Mouse (Mus musculus): ENCODE data around the gene Vps53.

Gene Vps53

DNA sequence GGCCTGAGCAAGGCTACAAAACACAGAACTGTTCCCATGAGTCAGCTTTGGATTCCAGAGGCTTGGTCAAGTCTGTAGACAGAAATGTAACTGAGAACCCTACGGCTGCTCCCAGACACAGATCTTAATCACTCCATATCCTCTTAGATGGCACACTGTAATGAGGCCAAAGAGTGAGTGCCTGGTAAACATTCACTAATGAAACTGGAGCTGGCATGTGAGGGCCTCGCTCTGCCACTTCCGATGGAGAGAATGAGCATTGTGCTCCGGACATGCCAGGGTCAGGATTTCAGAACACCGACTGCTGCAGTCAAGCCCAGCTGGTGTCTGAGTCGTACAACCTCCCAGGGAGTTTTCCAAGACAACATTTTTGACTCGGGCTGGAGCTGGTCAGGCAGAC is 119.5 kb downstream of the Vps53 start:
- CTCF ChIA-PET: no interaction called here

DNA sequence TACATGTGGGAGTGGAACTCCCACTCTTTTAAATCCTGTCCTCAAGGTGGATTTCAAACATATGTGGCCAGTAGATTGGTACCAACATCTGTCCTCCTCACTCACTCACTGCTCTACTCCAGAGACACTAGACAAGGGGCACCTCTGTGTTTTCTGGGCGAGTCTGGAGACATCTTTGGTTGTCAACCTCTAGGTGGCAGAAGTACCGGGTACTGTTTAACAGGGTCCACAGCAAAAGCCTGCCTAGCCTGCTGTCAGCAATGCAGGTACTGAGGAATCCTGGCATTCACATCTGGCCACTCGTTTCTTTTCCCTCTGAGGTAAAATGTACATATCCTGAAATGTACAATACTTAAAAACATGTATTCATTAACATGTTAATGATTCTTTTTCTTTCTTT is 123.0 kb downstream of the Vps53 start:
- CTCF ChIA-PET: no interaction called here

DNA sequence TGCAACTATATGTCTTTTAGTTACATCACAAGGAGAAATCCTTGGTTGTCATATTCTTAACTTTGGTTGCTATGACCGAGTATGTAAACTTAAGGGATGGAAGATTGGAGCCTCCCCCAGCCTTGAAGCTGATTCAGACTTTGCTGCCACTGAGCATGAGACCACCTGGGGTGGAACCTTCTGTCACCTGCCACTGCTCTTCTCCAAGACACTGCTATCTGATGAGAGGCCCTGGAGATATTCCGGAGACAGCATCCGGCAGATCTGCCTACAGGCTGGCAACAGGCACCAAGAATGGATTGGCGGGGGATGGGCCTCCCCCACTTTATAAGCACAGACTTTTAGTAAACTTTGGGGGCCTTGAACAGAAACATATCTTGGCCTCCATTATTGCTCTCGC is 127.0 kb downstream of the Vps53 start:
- CTCF ChIA-PET: no interaction called here

DNA sequence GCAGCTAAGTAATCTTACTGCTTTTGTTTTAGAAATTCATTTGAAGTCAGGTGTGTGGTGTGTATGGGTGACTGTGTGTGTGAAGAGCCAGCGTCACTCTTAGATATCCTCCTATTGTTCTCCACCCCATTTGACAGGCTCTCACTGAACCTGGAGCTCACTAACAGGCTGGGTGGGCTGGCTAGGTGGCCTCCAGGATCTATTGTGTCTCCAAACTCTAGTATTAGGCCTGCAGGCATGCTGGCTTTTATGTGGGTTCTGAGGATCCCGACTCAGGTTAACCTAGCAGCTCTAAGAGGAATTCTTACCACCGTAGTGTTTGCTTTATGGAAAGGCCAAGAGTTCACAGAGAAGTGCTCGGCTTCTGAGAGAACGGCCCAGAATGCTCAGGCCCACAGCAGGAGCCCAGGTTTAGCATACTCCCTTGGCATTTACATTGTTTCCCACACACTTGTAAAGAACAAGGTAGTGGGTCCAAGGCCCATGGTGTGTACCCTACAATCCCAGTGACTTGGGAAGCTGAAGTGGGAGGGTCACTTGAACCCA is 128.4 kb downstream of the Vps53 start:
- CTCF ChIA-PET: no interaction called here

DNA sequence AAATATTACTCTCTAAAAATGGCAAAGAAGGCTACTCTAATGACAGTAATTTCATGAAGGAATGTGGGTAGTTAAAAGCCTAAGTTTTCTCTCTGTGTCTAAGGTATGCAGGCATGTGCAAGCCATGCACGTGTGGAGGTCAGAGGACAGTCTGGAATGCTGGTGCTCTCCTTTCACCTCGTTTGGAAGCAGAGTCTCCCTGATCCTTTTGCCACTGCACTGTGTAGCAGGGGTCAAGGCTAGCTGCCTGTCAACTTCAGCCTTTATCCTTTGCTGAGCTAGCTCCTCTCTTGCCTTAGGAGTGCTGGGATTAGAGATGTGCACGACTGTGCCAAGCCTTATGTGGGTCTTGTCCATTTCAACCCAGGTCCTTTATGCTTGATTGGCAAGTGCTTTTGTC is 128.9 kb downstream of the Vps53 start:
- CTCF ChIA-PET: no interaction called here

DNA sequence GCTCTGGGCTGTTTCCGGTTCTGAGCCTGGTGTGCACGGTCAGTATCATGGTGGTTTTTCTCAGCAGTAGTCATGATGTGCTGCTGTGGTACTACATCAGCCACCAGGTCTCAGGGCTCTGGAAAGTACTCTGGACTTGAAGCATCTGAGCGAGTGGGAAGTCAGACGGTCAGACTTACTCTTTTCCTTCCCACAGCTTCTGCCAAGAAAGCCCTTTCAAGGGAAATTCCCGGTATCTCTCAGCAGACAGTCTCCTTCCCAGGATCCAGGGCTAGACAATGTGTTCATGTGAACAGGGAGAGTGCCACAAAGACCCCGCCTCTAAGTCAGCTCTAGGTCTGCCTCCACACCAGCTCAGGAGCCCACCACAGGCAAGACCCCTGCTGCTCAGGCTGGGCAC is 134.1 kb downstream of the Vps53 start:
- CTCF ChIA-PET: interaction anchor here (0.6 kb wide), 1 partner anchor 638 kb away, joined by 6 read pairs; no protein-coding TSS in a partner anchor

DNA sequence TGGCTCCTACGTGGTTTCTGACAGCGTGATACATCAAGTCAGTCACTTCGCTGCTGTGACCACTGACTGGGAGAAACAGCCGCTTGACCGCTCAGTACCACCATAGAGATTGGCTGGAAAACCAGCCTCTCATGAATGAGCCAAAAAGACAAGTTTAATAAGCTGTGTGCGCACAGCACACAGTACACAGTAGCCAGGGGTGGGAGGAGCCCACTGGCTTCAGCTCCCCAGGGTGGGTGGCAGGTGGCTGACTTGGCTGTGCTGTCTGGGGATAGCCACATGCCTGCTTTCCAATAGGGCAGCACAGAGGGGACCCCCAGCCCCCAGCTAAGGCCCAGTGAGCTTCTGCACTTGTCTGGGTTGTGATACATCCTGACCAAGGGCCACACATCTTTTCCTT is 135.0 kb downstream of the Vps53 start:
- CTCF ChIA-PET: interaction anchor here (0.6 kb wide), 1 partner anchor 74 kb away, joined by 6 read pairs; no protein-coding TSS in a partner anchor

DNA sequence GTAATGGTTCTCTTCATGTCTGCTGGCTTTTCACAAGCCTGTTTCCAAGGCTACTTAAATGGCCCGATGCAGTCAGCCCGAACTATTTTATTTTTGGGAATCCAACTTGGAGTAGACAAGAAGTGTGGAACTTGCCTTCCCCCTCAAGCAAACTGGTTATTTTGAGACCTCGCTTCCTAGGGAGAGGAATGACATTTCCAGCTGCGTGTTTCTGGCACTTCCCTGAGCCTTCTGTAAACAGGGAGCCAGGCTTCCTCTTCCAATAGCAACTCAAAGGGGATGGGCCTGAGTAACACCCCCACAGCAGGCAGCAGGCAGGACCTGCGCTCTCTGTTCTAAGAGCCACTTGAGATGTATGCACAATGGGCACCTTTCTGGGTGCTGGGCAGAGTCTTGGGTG is 136.6 kb downstream of the Vps53 start:
- CTCF ChIA-PET: interaction anchor here (0.5 to 0.6 kb wide), 2 partner anchors 65 to 135 kb away, joined by 4 to 10 read pairs; no protein-coding TSS in a partner anchor

DNA sequence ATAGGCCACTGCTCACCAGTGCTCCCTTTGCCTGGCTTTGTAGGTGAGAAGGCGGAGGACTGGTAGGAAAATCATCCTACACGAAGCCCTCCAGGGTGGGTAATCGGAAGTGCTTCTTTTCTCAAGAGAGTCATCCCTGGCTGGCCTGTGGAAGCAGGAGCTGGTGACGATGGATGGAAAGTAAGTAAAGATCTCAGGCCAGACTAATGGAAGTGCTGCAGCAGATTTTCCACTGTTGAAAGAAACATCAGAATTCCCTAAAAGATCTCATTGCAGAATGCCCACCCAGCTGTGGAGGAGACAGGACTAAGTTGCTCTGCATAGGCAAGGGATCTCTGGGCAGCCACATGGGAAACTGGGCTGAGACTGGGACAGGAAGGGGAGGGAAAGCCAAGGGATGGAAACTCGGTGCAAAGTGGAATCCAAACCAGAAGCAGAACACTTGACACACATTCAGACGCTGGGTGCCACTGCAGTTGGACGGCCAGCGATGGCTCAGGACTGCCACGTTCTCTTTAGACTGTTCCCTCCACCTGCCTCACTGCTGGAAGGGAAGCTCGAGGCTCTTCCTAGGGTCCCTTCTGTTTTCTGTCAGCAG is 137.3 kb downstream of the Vps53 start:
- CTCF ChIA-PET: interaction anchor here (0.5 kb wide), 1 partner anchor 134 kb away, joined by 10 read pairs; no protein-coding TSS in a partner anchor

DNA sequence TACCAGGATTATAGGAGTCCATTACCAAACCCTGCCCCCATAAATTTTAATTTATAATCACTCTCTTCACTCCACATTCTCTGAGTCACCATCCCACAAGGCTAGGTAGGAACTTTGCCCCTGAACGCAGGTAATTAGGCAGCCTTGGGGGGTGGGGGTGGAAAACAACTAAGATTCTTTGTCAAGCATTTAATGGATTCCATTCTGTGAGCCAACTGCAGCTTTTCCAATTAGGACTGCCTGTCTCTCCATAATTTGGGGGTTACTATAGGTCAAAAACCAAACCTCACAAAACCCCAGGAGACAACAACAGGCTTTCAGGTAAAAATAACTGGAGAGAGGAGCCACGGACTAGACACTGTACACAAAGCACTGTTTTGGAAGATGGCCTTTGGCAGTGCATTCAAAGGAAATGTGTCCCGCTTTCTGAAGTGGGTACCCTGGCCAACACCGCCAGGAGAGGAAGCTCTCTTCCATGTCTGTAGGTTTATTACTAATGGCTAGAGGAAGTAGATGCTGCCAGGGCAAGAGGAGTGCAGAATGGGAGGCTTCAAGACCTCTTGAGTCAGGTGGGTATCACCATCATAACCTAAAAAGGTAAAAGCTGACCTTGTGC is 138.6 kb downstream of the Vps53 start:
- CTCF ChIA-PET: interaction anchor here (0.6 to 0.7 kb wide), 2 partner anchors 33 to 240 kb away, joined by 3 read pairs; no protein-coding TSS in a partner anchor

DNA sequence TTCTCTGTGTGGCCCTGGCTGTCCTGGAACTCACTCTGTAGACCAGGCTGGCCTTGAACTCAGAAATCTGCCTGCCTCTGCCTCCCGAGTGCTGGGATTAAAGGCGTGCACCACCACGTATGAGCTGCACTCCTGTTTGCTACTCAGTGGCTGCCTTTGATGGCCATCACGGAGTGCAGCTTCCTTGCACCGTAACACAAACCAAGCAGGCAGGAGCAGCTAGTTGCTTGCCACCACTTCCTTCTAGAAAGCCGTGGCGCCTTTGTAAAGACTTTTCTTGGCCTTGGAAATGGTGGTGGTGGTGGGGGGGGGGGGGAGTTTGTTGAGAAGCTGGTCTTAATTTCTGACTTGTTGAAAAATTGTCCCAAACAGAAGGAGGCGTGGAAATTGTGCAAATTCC is 139.3 kb downstream of the Vps53 start:
- CTCF ChIA-PET: interaction anchor here (0.5 to 0.7 kb wide), 4 partner anchors 33 to 239 kb away, joined by 3 to 5 read pairs (median 3); no protein-coding TSS in a partner anchor

DNA sequence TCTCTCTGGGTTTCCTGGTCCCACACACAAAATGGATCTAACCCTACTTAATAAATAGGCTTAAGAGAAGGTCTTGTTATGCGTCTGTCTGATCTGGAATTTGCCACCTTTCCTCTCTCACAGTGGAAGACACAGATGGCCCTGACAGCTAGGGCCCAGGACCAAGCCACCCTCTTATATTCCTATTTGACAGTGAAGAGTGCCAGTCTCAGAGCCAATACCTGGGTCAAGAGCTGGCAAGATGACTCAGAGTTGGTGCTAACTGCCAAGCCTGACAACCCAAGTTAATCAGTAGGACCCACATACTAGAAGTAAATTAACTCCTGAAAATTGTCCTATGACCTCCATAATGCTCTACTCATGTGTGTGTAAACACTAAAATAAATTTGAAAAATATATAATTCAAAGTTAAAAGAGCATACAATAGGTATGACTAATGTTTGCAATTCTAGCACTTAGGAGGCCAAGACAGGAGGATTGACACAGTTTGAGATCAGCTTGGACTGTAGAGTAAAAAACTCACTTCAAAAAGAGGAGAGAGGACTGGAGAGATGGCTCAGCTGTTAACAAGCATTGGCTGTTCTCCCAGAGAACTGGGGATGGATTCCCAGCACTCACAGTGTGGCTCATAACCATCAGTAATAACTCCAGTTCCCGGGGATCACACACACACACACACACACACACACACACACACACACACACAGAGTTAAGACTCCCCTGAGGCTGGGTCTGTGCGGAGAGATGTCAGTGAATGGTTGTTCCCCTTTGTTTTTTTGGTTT is 140.0 kb downstream of the Vps53 start:
- CTCF ChIA-PET: interaction anchor here (0.5 kb wide), 2 partner anchors 72 to 74 kb away, joined by 3 to 5 read pairs; no protein-coding TSS in a partner anchor

DNA sequence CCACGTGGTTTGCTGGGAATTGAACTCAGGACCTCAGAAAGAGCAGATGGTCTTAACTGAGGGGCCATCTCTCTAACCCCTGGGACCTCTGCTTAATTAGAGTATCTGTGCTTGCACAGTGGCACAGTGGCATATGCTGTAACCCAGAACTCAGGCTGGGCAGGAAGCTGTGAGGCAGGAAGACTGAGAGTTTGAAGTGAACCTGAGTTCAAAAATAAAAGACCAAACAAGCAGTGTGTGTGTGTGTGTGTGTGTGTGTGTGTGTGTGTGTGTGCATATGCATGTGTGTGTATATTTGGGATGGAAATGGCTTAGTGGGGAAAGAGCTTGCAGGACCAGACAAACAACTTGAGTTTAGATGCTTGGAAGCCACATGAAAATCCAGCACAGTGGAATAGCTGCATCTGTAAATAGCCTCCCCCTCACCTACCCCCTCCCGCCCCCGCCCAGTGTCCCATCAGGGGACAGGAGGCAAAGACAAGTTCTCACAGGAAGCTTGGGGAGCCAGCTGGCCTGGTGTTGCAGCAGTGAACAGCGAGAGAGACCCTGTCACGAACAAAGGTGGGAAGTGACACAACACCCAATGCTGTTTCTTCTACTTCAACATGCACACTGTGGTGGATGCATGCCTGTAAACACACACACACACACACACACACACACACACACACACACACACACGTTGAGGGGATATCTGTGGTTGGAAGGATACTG is 141.7 kb downstream of the Vps53 start:
- CTCF ChIA-PET: interaction anchor here (0.6 to 0.8 kb wide), 5 partner anchors 8 to 223 kb away, joined by 3 to 6 read pairs (median 3); no protein-coding TSS in a partner anchor

DNA sequence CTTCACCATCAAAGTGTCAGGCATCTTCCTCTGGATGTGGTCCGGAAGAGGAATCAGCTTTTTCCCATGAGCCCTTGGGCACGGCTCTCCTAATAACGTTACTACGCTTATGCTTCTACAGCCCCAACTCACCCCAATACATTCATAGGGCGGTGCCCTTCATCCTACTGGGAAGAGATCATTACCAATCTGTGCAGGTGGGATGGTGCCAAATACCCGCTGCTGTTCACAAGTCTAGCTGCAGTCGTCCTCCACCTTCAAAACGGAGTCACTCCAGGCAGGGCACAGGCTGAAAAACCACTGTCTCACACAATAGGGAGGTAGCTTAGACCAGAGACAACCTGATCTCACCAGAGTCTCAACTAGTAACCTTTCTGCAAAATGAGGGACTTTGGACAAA is 144.3 kb downstream of the Vps53 start:
- CTCF ChIA-PET: interaction anchor here (0.7 kb wide), 1 partner anchor 287 kb away, joined by 3 read pairs; no protein-coding TSS in a partner anchor

DNA sequence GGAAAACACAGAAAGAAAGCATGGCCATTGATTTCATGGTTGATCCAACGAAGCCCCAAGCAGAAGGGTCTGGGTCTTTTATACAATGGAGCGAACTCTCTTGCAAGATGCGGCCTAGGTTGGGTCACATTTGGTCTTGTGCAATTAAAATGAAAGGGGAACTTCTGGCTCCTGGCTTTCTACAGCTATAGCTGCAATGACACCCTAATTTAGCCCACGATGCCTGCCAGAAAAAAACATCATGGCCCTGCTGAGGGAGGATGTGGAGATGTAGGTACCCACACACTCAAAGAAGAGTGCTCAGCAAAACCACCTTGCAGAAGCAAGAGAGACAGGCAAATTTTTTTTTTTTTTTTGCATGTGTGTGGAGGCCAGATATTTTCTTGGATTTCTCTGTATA is 145.6 kb downstream of the Vps53 start:
- CTCF ChIA-PET: no interaction called here

DNA sequence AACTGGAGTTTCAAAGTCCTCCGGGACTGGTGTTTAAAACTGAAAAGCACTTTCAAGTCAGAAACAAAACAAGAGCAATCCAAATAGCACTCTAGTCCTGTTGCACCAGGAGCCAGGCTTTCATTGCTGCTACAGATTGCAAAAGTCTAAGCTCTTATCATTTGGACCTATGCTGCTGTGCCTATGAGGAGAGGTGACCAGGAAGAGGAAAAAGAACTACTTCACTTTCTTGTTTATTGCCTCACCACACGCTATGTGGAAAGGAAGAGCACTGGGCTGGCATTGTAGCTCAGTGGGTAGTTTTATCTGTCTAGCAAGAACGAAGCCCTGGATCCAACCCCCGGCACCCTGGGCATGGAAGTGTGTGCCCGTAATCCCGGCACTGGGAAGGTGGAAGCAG is 146.1 kb downstream of the Vps53 start:
- CTCF ChIA-PET: no interaction called here

DNA sequence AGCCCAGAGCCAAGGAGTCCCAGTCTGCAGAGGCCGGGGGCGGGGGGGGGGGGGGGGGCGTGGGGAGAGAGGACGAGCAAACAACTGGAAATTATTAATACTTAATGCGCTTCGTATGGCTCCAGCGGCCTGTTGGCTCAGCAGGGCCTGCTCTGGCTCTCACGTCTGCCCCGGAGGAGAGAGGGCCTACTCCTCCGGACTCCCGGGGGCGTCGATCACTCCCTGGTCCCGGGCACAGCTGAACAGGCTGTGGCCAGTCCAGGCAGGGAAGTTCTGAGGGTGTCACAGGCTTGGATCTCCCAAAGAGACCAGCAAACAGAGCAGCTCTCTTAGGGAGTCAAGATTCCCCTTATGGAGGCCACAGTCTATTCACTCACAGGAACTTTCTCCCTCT is 151.4 kb downstream of the Vps53 start:
- CTCF ChIA-PET: interaction anchor here (0.6 to 0.9 kb wide), 2 partner anchors 26 to 470 kb away, joined by 5 to 18 read pairs; no protein-coding TSS in a partner anchor

DNA sequence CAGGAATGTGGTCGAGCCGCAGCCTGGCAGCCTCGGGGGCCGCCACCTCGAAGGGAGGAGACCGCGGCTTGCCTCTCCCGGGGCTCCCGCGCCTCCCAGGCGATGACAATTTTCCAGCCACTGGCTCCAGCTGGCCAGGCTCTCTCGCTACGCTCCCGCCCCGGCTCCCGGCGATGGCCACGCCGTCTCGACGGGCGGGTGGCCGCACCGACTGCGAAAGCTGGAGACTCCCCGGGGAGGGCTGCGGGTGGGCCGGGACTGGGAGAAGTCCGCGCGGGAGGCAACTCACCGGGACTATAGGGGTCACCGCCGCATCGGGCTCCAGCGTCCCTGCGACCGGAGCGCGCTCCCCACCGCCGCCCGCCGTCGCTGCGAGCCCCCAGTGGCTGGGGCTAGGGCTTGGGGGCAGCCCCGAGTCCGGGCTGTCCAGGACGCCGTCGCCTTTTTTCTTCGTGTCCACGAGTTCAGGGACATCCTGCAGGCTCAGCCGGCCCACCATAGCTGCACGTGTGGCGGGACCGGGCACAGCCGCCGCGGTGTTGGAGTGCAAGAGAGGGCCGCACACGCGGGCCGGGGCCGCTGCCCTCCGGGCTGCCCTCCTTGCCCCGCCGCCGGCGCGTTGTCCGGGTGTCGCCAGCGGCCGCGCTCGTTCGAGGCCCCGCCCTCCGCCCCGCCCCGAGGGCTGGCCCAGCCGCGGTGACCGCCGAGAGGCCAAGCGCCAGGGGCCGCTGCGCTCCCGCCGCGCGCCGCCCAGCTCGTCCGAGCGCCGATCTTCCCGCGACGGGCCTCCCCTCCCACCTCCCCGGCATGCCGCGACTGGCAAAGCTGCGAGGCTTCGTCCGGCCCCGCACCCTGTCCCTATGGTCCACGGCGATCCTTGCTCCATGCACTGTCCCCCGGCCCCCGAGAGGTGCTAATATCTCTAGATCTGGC is 152.0 kb downstream of the Vps53 start, which contains the start of gene Rflnb:
Gene Rflnb, minus strand, starts transcription at position 644 of the 933 bp plus-strand sequence.
- CTCF ChIA-PET: interaction anchor here (0.6 to 0.9 kb wide), 2 partner anchors 27 to 470 kb away, joined by 5 to 18 read pairs; no protein-coding TSS in a partner anchor

DNA sequence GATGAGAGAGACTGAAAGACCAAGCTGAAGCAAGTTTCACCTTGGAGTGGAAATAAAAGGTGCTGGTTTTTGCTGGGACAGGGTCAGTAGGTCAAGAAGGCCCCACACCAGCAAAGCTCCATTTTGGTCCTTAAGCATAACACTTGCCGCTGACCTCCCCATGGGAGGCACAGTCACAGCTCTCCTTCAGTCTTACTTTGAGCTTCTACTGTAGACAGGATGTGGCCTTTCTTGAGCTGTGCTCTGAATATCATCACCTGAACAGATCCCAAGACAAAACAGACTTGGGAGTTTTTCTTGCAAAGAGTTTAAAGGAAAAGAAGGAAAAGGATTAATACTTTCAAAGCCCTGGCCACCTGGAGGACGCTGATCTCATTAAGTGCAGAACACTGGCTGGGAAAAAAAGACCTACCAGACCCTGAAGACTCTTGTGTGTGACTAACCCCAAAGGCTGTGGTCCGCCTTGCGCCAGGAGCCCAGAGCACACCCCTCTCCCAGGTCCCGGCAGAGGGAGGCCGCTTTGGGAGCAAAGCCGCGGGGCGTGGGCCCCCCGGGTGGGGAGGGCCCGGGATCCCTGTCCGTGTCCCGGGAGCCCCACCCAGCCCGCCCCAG is 152.8 kb downstream of the Vps53 start:
- CTCF ChIA-PET: no interaction called here
